Mouse (Mus musculus) heart, embryonic 13.5 days (tissue): ENCODE measurements at regions not wholly inside any gene's neighbourhood (a gene's known extent, or its start where the extent isn't known, plus 50 kb on each side); places are given as distances from the start of the nearest gene placed in this dataset.

Experiments used
- ATAC-seq: fragments of 200-750 bp; cut with Nextera tagmentation; 2 replicates; pipeline ENCODE4 v1.8.0; 2017; ENCODE audit warnings: moderate TSS enrichment; ENCODE audit not compliant: insufficient number of reproducible peaks, low FRiP score, low TSS enrichment; ENCODE audit errors: extremely low read depth
- H3K27ac ChIP-seq: fragments of 300-500 bp; sonication (generic); replicated peaks from 2 replicates; pipeline ENCODE4 v1.5.1; 2015; ENCODE audit warnings: moderate library complexity, mild to moderate bottlenecking, inconsistent platforms
- H3K27me3 ChIP-seq: fragments of 300-500 bp; sonication (generic); replicated peaks from 2 replicates; pipeline ENCODE4 v1.6.1; 2015; ENCODE audit warnings: mild to moderate bottlenecking, inconsistent platforms
- H3K36me3 ChIP-seq: fragments of 300-500 bp; sonication (generic); 2 replicates; pipeline ENCODE4 v1.6.1; 2015; ENCODE audit warnings: mild to moderate bottlenecking, inconsistent platforms
- H3K4me1 ChIP-seq: fragments of 300-500 bp; sonication (generic); 2 replicates; pipeline ENCODE4 v1.6.1; 2015; ENCODE audit warnings: inconsistent platforms
- H3K4me2 ChIP-seq: fragments of 300-500 bp; sonication (generic); 2 replicates; pipeline ENCODE4 v1.6.1; 2015; ENCODE audit warnings: inconsistent platforms, mild to moderate bottlenecking, moderate library complexity
- H3K4me3 ChIP-seq: fragments of 300-500 bp; sonication (generic); 2 replicates; pipeline ENCODE4 v1.5.1; 2015; ENCODE audit warnings: moderate library complexity, mild to moderate bottlenecking, inconsistent platforms
- H3K9ac ChIP-seq: fragments of 300-500 bp; sonication (generic); 2 replicates; pipeline ENCODE4 v1.6.1; 2015; ENCODE audit warnings: inconsistent platforms, mild to moderate bottlenecking, moderate library complexity
- H3K9me3 ChIP-seq: fragments of 300-500 bp; sonication (generic); 2 replicates; pipeline ENCODE4 v1.6.1; 2016; ENCODE audit warnings: inconsistent platforms
- WGBS: fragments of 180-500 bp; shearing (Covaris S2); methylation state at CpG from one replicate; pipeline ENCODE4 v1.1.7; 2015; ENCODE audit warnings: mixed read lengths; 5-methylcytosine and 5-hydroxymethylcytosine counted together

DNA sequence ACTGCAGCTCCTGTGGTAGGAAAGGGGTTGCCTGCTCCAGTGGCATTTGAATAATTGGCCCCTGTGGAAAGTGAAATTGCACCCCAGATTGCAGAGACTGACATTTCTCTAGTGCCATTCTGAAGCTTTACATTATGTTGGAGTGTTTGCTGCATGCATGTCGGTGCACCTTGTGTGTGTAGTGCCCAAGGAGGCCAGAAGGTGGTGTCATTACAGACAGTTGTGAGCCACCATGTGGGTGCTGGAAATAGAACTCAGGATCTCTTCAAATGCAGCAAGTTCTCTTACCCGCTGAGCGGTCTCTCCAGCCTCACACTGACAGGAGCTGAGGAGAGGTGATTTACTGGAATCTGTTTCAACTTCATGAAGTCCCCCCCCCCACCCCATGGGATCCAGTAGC, 60.3 kb upstream of the Cdh4 start:
- Histone ChIP-seq H3K4me1 (no peaks in the 10 kb centered on the region), H3K36me3 (no peaks in the 10 kb centered on the region), H3K9me3 (no peaks in the 10 kb centered on the region), H3K4me3 (no peak overlapping the region), H3K27me3 (0 out of 2 replicates have a peak, but pooled peaks cover 7% of the 10 kb centered on the region), H3K27ac (no peak overlapping the region), H3K4me2 (no peak overlapping the region), H3K9ac (no peak overlapping the region)
- 79% methylated on average over 3 of the region's 3 CpGs for WGBS
- no peak for ATAC-seq

DNA sequence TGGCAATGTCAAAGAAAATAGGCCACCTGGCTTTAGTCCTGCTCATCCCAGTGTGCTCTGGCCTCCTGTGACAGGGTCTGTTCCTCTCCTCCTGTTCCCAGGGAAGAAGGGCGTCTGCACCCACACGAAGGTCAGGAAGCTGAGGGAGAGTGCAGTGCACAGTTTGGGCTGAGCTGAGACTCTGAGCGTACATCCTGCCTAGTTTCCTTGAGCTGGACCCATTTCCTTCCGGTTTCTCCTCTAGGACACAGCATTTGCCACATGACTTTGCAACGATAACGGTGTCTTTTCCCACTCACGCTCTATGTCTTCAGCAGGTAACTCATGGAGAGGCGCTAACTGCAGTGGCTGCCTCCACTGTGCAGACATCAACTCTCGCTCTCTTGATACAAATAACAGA, 59.6 kb upstream of the Cdh4 start:
- H3K4me2 ChIP-seq = no peak overlapping the region

DNA sequence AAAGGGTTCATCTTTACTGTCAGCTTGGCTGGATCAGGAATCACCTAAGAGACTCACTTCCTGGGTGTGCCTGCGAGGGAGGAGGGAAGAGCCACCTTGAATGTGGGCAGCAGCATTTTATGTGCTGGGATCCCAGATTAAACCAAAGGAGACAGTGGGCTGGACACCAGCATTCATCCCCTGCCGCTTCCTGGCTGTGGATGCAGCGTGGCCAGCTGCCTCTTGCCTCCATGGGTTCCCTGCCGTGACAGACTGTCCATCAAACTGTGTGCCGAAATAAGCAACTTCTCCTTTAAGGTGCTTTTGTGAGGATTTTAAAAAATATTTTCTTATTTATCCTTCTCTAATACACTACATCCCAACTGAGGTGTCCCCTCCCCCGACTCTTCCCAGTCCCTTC, 55.4 kb upstream of the Cdh4 start:
- no peaks in the 10 kb centered on the region for H3K27me3 ChIP-seq
- H3K4me3 ChIP-seq = no peak overlapping the region
- no peak overlapping the region for H3K9ac ChIP-seq
- H3K4me2 ChIP-seq = no peak overlapping the region
- ATAC-seq = no peak
- H3K36me3 ChIP-seq = no peaks in the 10 kb centered on the region
- no peaks in the 10 kb centered on the region for H3K9me3 ChIP-seq
- H3K27ac ChIP-seq = no peak overlapping the region
- WGBS = 74% methylated on average over 6 of the region's 6 CpGs
- peaks cover 4% of the 10 kb centered on the region; the same call in 1 of the 2 replicates for H3K4me1 ChIP-seq

More for the DNA sequence above, 59.6 kb upstream of the Cdh4 start:
- H3K4me1 ChIP-seq = no peaks in the 10 kb centered on the region
- no peak overlapping the region for H3K27ac ChIP-seq
- no peak overlapping the region for H3K4me3 ChIP-seq
- no peaks in the 10 kb centered on the region for H3K36me3 ChIP-seq
- H3K27me3 ChIP-seq = 0 out of 2 replicates have a peak, but pooled peaks cover 3% of the 10 kb centered on the region
- WGBS = 66% methylated on average over 9 of the region's 9 CpGs
- no peak for ATAC-seq
- H3K9ac ChIP-seq = no peak overlapping the region
- no peaks in the 10 kb centered on the region for H3K9me3 ChIP-seq

DNA sequence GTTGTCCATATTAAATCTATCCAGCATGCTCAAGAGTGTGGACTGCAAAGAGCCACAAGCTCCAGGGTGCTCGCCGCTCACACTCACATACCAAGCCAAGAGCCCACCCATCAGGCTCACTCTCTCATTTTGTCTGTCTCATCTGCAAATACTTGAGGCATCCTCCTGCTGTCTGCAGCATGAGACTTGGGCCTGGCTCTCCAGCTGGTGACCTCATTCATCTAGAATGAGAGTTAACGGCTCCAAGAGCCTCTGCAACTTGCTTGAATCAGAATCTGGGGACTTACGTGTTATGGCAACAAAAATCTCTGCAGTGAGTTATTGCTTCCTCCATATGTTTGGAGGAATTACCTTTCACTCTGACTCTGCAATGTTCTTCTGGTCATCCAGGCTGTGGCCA, 51.7 kb upstream of the Cdh4 start:
- Histone ChIP-seq H3K9ac (no peak overlapping the region), H3K27me3 (no peaks in the 10 kb centered on the region), H3K27ac (no peak overlapping the region), H3K4me3 (no peak overlapping the region), H3K9me3 (no peaks in the 10 kb centered on the region), H3K4me1 (peaks cover 4% of the 10 kb centered on the region; the same call in 1 of the 2 replicates), H3K4me2 (no peak overlapping the region), H3K36me3 (no peaks in the 10 kb centered on the region)
- WGBS = 52% methylated on average over 4 of the region's 4 CpGs
- no peak for ATAC-seq

GRCm38 (mm10) chr2:179390924-179391461, 51.2 kb upstream of the Cdh4 start:
- Histone ChIP-seq H3K27ac (no peak overlapping the region), H3K27me3 (no peaks in the 10 kb centered on the region), H3K36me3 (no peaks in the 10 kb centered on the region), H3K4me1 (peaks cover 4% of the 10 kb centered on the region; the same call in 1 of the 2 replicates), H3K4me2 (no peak overlapping the region), H3K4me3 (no peak overlapping the region), H3K9ac (no peak overlapping the region), H3K9me3 (no peaks in the 10 kb centered on the region)
- WGBS = 51% methylated on average over 11 of the region's 11 CpGs
- ATAC-seq = no peak
